Mouse (Mus musculus) spleen, adult 2 months (tissue): ENCODE measurements at regions not wholly inside any gene's neighbourhood (a gene's known extent, or its start where the extent isn't known, plus 50 kb on each side); places are given as distances from the start of the nearest gene placed in this dataset.

ENCODE experiments used
- DNase-seq, 2 experiments: peaks; one replicate each; pipeline versions ENCODE4 v3.0.0 to v3.0.0-alpha.2; 2012 to 2021; ENCODE audit warnings: low spot score in 2 of 2, low read depth in 1 of 2
- H3K27ac ChIP-seq: fragments of 200-500 bp; 2 replicates; pipeline ENCODE4 v1.5.1; 2012; ENCODE audit warnings: low read length, inconsistent platforms; ENCODE audit not compliant: insufficient read depth
- H3K27me3 ChIP-seq: fragments of 200-500 bp; 2 replicates; pipeline ENCODE4 v1.6.1; 2012; ENCODE audit warnings: mild to moderate bottlenecking, moderate library complexity, low read length, inconsistent platforms; ENCODE audit not compliant: control insufficient read depth, insufficient read depth
- H3K36me3 ChIP-seq: fragments of 200-500 bp; 2 replicates; pipeline ENCODE4 v1.6.1; 2012; ENCODE audit warnings: mild to moderate bottlenecking, low read length, inconsistent platforms; ENCODE audit not compliant: control insufficient read depth, insufficient read depth
- H3K4me1 ChIP-seq: fragments of 200-500 bp; 2 replicates; pipeline ENCODE4 v1.6.1; 2011; ENCODE audit warnings: inconsistent platforms; ENCODE audit not compliant: control insufficient read depth, insufficient read depth, insufficient read length
- H3K4me3 ChIP-seq: fragments of 200-500 bp; 2 replicates; pipeline ENCODE4 v1.5.1; 2011; ENCODE audit warnings: mild to moderate bottlenecking, inconsistent platforms; ENCODE audit not compliant: insufficient read depth, insufficient read length; ENCODE audit errors: extremely low read depth
- CTCF ChIP-seq: fragments of 200-500 bp; IDR thresholded peaks from 2 replicates; pipeline ENCODE4 v1.5.1; 2011; ENCODE audit warnings: mild to moderate bottlenecking, inconsistent platforms; ENCODE audit not compliant: insufficient read depth, insufficient read length, insufficient replicate concordance; ENCODE audit errors: extremely low read depth
- POLR2A ChIP-seq: fragments of 200-500 bp; IDR thresholded peaks from 2 replicates; pipeline ENCODE4 v1.6.1; 2011; ENCODE audit warnings: low read depth, low read length, inconsistent platforms
- WGBS: fragments of 180-500 bp; shearing (Covaris S2); methylation state at CpG from one replicate; pipeline ENCODE4 v1.1.7; 2018; 5-methylcytosine and 5-hydroxymethylcytosine counted together

DNA sequence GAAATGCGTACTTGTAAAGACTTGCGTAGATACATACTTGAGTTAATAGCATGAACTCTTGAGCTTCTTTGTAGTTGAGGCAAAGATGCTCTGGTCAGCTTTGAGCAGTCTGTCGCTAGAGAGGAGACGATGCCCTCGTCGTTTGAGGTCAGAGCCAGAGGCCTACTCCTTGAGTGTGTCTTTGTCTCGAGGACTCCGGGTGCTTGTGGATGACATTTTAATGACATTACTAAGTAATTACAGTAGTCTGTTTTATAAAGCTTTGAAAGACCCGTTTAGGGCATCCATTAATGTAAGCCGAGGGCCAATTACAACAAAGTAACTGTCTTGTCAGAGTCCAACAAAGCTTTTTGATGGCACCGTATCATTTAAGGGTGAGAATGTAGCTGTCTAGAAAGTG, 78.2 kb upstream of the Dkk2 start:
- Histone ChIP-seq H3K27me3 (no peaks in the 10 kb centered on the region), H3K4me1 (no peaks in the 10 kb centered on the region), H3K27ac (no peak overlapping the region), H3K36me3 (no peaks in the 10 kb centered on the region), H3K4me3 (no peak overlapping the region)
- 84% methylated on average over 11 of the region's 11 CpGs for WGBS
- TF ChIP-seq CTCF (no peak), POLR2A (no peak)
- no peak for DNase-seq

GRCm38 (mm10) chr3:132007356-132007755, 77.7 kb upstream of the Dkk2 start:
- DNase-seq = no peak
- Histone ChIP-seq H3K27me3 (no peaks in the 10 kb centered on the region), H3K4me3 (no peak overlapping the region), H3K4me1 (no peaks in the 10 kb centered on the region), H3K36me3 (no peaks in the 10 kb centered on the region), H3K27ac (no peak overlapping the region)
- TF ChIP-seq POLR2A = no peak
- no peak for TF ChIP-seq CTCF
- WGBS = 81% methylated on average over 4 of the region's 4 CpGs

DNA sequence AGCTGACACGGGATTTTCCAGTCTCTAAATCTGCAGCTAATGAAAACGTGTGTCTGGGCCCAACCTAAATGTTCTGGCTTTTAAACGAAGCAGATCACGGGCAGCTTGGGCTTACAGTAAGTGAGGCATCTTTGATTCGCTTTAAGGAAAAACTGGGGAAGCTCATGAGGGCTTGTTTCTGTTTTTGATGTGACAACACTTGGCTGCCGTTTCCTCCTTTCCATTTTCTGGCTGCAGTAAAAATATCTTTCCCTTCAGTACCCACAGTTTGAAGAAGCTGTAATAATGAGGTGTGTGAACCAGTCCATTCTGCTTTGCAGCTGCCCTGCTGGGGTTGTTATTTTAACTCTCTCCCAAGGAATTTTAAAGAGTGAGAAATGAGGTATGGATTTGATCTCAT, 69.9 kb upstream of the Dkk2 start:
- TF ChIP-seq POLR2A (no peak), CTCF (no peak)
- no peaks in the 10 kb centered on the region for H3K27me3 ChIP-seq
- no peak overlapping the region for H3K4me3 ChIP-seq
- H3K27ac ChIP-seq = no peak overlapping the region
- no peak for DNase-seq
- H3K4me1 ChIP-seq = no peaks in the 10 kb centered on the region
- no peaks in the 10 kb centered on the region for H3K36me3 ChIP-seq
- 71% methylated on average over 6 of the region's 6 CpGs for WGBS

GRCm38 (mm10) chr3:132017485-132018261, 67.4 kb upstream of the Dkk2 start:
- TF ChIP-seq CTCF (no peak), POLR2A (no peak)
- H3K4me3 ChIP-seq = no peak overlapping the region
- WGBS = 78% methylated on average over 15 of the region's 15 CpGs
- no peaks in the 10 kb centered on the region for H3K36me3 ChIP-seq
- no peak overlapping the region for H3K27ac ChIP-seq
- no peaks in the 10 kb centered on the region for H3K4me1 ChIP-seq
- no peak for DNase-seq
- no peaks in the 10 kb centered on the region for H3K27me3 ChIP-seq

DNA sequence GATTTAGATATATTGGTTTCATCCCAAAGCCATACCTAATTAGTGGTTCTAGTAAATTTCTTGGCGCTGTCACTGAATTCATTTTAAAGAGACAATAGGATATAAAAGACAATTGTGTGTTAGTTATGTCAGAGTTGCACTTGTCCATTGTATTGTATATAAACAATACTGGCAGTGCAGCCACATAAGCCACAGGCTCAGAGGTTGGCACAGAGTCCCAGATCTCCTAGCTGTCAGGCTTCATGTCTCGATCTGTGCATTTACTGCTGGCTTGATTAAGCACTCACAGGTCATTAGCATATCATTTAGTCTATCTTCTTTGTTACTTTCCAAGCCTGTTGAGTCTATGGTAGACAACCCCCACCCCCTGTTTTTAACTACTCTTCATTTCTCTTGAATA, 66.6 kb upstream of the Dkk2 start:
- Histone ChIP-seq H3K4me1 (no peaks in the 10 kb centered on the region), H3K27me3 (no peaks in the 10 kb centered on the region), H3K4me3 (no peak overlapping the region), H3K27ac (no peak overlapping the region), H3K36me3 (no peaks in the 10 kb centered on the region)
- no peak for DNase-seq
- no peak for TF ChIP-seq CTCF
- TF ChIP-seq POLR2A = no peak
- 77% methylated on average over 2 of the region's 2 CpGs for whole genome bisulfite sequencing

GRCm38 (mm10) chr3:132022032-132022431, 63.1 kb upstream of the Dkk2 start:
- no peaks in the 10 kb centered on the region for H3K27me3 ChIP-seq
- TF ChIP-seq CTCF = no peak
- no peak for TF ChIP-seq POLR2A
- H3K36me3 ChIP-seq = no peaks in the 10 kb centered on the region
- no peaks in the 10 kb centered on the region for H3K4me1 ChIP-seq
- DNase-seq = no peak
- no peak overlapping the region for H3K4me3 ChIP-seq
- 28% methylated on average over 4 of the region's 4 CpGs for WGBS
- no peak overlapping the region for H3K27ac ChIP-seq

DNA sequence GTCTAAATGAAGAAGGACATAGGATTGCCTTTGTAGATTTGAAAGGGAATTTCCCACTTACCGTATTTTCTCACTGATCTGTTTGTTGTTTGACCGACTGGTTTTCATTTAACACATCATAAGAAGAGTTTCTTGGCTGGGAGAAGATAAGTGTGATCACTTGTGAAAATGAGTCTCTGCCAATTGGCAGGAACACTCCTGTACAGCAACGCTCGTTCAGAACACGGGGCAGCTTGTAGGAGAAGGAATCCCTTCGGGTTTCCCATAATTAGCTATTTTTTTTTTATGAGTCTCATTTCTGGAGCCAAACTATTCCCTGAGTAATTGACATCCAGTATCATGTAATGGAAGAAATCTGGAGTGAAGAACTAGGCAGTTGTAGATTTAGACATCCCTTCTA, 61.8 kb upstream of the Dkk2 start:
- TF ChIP-seq POLR2A (no peak), CTCF (no peak)
- Histone ChIP-seq H3K27ac (no peak overlapping the region), H3K4me1 (no peaks in the 10 kb centered on the region), H3K4me3 (no peak overlapping the region), H3K27me3 (no peaks in the 10 kb centered on the region), H3K36me3 (no peaks in the 10 kb centered on the region)
- DNase-seq = no peak
- WGBS = 92% methylated on average over 6 of the region's 6 CpGs
